Mouse (Mus musculus) stomach, embryonic 14.5 days (tissue): Measurements from ENCODE around the gene Casp4. TPM values are rescaled to one million over a fixed set of nuclear protein-coding genes. Genes with fewer than 3 reads are reported as not detected.

Experiments
- ATAC-seq: fragments of 200-750 bp; cut with Nextera tagmentation; 2 replicates; pipeline ENCODE4 v1.8.0; 2017; ENCODE audit warnings: low read depth, moderate TSS enrichment; ENCODE audit not compliant: insufficient number of reproducible peaks, insufficient read depth, low FRiP score
- H3K27ac ChIP-seq: fragments of 300-500 bp; sonication (generic); 2 replicates; pipeline ENCODE4 v1.5.1; 2014; ENCODE audit warnings: mild to moderate bottlenecking, low read length, moderate library complexity, mixed read lengths
- H3K27me3 ChIP-seq: fragments of 300-500 bp; sonication (generic); 2 replicates; pipeline ENCODE4 v1.6.1; 2014; ENCODE audit warnings: low read length, control low read depth, mixed read lengths; ENCODE audit not compliant: control insufficient read depth, insufficient read depth
- H3K36me3 ChIP-seq: fragments of 300-500 bp; sonication (generic); 2 replicates; pipeline ENCODE4 v1.6.1; 2014; ENCODE audit warnings: mild to moderate bottlenecking, control low read depth, low read length, moderate library complexity, mixed read lengths; ENCODE audit not compliant: control insufficient read depth, insufficient read depth
- H3K4me1 ChIP-seq: fragments of 300-500 bp; sonication (generic); 2 replicates; pipeline ENCODE4 v1.6.1; 2014; ENCODE audit warnings: low read length, control low read depth, mixed read lengths; ENCODE audit not compliant: control insufficient read depth, insufficient read depth
- H3K4me2 ChIP-seq: fragments of 300-500 bp; sonication (generic); replicated peaks from 2 replicates; pipeline ENCODE4 v1.6.1; 2014; ENCODE audit warnings: low read depth, low read length, control low read depth
- H3K4me3 ChIP-seq: fragments of 300-500 bp; sonication (generic); 2 replicates; pipeline ENCODE4 v1.5.1; 2014; ENCODE audit warnings: low read depth, low read length, control low read depth
- H3K9ac ChIP-seq: fragments of 300-500 bp; sonication (generic); replicated peaks from 2 replicates; pipeline ENCODE4 v1.6.1; 2014; ENCODE audit warnings: low read depth, mild to moderate bottlenecking, control low read depth, low read length, moderate library complexity, mixed read lengths
- H3K9me3 ChIP-seq: fragments of 300-500 bp; sonication (generic); 2 replicates; pipeline ENCODE4 v1.6.1; 2016; ENCODE audit warnings: low read depth, low read length, control low read depth; ENCODE audit not compliant: control insufficient read depth
- WGBS: fragments of 180-500 bp; shearing (Covaris S2); extraction: QIAGEN DNeasy Blood & Tissue Kit; methylation state at CpG from one replicate; pipeline ENCODE4 v1.1.7; 2014; 5-methylcytosine and 5-hydroxymethylcytosine counted together
- polyA plus RNA-seq: library from polyadenylated mRNA; unstranded; fragments of >200 nt; fragmentation: Nextera tagmentation; extraction: Ambion mirVana; gene quantifications from 2 replicates; pipeline ENCODE4 v1.2.1, GENCODE M21; 2014

Gene Casp4
- polyA plus RNA-seq, 1 experiment from 2014 or later, result 0.93 TPM

DNA sequence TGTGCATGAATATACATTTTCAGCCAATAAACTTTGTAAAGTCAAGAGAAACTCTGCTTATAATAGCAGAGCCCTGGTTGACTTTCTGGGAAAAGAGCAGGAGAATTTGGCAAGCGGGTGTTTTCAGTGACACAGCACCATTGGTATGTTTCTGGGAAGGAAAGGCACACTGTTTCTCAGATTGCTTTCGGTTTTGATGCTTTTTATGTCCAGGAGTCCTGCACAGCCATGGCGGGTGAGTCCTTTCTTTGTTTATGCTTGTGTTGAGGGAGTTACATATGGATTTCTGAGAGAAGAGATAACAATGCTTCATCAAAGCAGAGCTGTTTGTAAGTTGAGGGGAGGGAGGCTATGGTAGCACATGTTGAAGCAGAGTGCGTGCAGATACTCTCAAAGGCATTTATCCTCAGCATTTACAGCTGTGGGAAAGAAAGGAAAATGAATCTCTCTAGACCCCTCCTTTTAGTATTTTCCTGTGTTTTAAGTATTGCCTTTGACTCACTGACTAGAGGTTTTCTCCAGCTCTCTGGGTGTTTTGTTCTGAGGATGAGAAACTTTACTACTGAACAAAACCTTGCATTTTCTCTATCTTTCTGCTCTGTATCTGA is 36.8 kb downstream of the Casp4 start, which contains the start of gene Casp12:
Gene Casp12 (plus strand): TSS at position 140 of the 608 bp plus-strand sequence.
- Histone ChIP-seq H3K9me3 (no peaks in the 10 kb centered on the region), H3K9ac (no peak within 1 kb of the TSS), H3K27ac (peak within 1 kb of the TSS; percentile 55; the same call in 1 of the 2 replicates), H3K4me1 (no peaks in the 10 kb centered on the region), H3K27me3 (no peaks in the 10 kb centered on the region), H3K4me3 (no peak within 1 kb of the TSS), H3K4me2 (peak within 1 kb of the TSS; percentile 24; the same call in 1 of the 2 replicates), H3K36me3 (no peaks in the 10 kb centered on the region)
- WGBS, result 29% methylated on average over 4 of the region's 4 CpGs
- peak; percentile 49; the same call in 1 of the 2 replicates for ATAC-seq

DNA sequence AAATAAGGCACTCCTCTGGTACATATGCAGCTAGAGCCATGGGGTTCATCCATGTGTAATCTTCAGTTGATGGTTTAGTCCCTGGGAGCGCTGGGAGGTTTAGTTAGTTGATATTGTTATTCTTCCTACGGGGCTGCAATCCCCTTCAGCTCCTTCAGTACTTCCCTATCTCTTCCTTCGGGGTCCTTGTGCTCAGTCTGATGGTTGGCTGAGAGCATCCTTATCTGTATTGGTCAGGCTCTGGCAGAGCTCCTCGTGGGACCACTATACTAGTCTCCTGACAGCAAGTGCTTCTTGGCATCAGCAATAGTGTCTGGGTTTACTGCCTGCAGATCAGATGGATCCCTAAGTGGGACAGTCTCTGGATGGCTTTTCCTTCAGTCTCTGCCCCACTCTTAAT is 38.8 kb downstream of the Casp4 start:
- no peak overlapping the region for H3K27ac ChIP-seq
- H3K9ac ChIP-seq, result no peak overlapping the region
- H3K36me3 ChIP-seq, result no peaks in the 10 kb centered on the region
- H3K27me3 ChIP-seq, result no peaks in the 10 kb centered on the region
- no peak overlapping the region for H3K4me2 ChIP-seq
- WGBS, result 86% methylated on average over 4 of the region's 4 CpGs
- H3K9me3 ChIP-seq, result no peaks in the 10 kb centered on the region
- ATAC-seq, result no peak
- H3K4me3 ChIP-seq, result no peak overlapping the region
- H3K4me1 ChIP-seq, result no peaks in the 10 kb centered on the region

- H3K27me3 ChIP-seq, result no peaks in the 10 kb centered on the region
- no peaks in the 10 kb centered on the region for H3K4me1 ChIP-seq
- no peaks in the 10 kb centered on the region for H3K9me3 ChIP-seq
- H3K27ac ChIP-seq, result no peak overlapping the region
- WGBS, result 74% methylated on average over 2 of the region's 2 CpGs
- H3K9ac ChIP-seq, result no peak overlapping the region
- no peak for ATAC-seq
- no peak overlapping the region for H3K4me3 ChIP-seq
- H3K36me3 ChIP-seq, result no peaks in the 10 kb centered on the region
- no peak overlapping the region for H3K4me2 ChIP-seq
Observed at GRCm38 (mm10) chr9:5353673-5354072, 45.0 kb downstream of the Casp4 start.

GRCm38 (mm10) chr9:5356801-5357200 is 48.2 kb downstream of the Casp4 start:
- Histone ChIP-seq H3K4me2 (no peak overlapping the region), H3K9ac (no peak overlapping the region), H3K27me3 (no peaks in the 10 kb centered on the region), H3K4me1 (no peaks in the 10 kb centered on the region), H3K27ac (no peak overlapping the region), H3K9me3 (no peaks in the 10 kb centered on the region), H3K4me3 (no peak overlapping the region), H3K36me3 (no peaks in the 10 kb centered on the region)
- no peak for ATAC-seq

Other genes starting within 250 kb of the Casp4 start
- gene Casp1, start 10.3 kb upstream of the Casp4 start, polyA plus RNA-seq, result 1.6 and 1.8 TPM in 2 replicates
- 7.0 and 8.4 TPM in 2 replicates for gene Casp12, start 36.6 kb downstream of the Casp4 start, polyA plus RNA-seq